Mouse (Mus musculus) stomach, postnatal 0 days (tissue): ENCODE measurements around the gene Fgfr2.

Experiments used
- CTCF ChIP-seq: IDR thresholded peaks from 2 replicates; pipeline ENCODE4 v1.5.1; 2016; ENCODE audit warnings: antibody characterized with exemption, low read depth, mild to moderate bottlenecking, moderate library complexity
- EP300 ChIP-seq: optimal IDR thresholded peaks from 2 replicates; pipeline ENCODE3; 2016; ENCODE audit warnings: antibody characterized with exemption

DNA sequence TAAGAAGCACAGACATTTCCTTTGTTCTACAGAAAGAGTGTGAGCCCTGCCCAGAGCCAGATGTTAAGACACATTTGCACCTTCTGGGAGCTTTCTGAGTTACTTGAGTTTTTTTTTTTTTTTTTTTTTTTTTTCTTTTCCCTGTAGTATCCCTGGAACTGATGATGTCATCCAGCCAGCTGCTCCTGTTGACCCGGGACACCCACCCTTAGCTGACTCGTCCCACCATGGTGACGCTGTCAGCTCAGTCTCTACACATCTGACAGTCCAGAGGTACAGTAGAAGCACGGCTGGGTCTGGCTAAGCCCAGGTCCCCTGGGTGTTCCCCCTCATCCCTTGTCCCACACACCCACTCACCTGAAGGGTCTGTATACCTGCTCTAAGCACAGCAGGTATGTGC, 2460.3 kb downstream of the Fgfr2 start:
- no peak for TF ChIP-seq CTCF
- TF ChIP-seq EP300 = no peak
